Mouse (Mus musculus): ENCODE data around the gene Ttll4. TPM values are rescaled to one million over a fixed set of nuclear protein-coding genes. Genes with fewer than 3 reads are reported as not detected.

Gene Ttll4
- polyA plus RNA-seq, 1 experiment from 2014 or later: 15.8 TPM

DNA sequence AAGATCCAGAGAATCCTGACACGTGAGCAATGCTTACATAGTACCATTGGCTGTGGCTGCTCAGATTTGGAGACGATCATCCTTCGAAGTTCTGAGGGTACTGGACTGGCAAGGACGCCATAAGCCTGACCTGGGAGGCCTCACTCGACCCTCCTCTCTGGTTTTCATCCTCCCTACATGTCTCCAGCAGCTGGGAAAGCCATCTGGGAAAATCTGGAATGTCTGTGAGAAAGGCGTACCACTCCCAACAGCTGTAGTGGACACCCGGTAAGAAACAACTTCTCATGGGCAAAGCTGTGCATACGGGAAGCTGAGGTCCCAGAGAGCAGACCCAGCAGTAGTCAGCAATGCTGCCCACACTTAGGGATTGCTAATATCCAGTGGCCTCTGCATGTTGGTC, 90.6 kb downstream of the Ttll4 start:
- ATAC-seq (replicated peaks; ENCODE audit: insufficient number of reproducible peaks, low FRiP score, low TSS enrichment): no peak
- Histone ChIP-seq H3K4me1 (ENCODE audit: control insufficient read depth, insufficient read depth, low read length) (peaks cover 14% of the 10 kb centered on the region), H3K27me3 (ENCODE audit: control insufficient read depth, insufficient read depth, low read length) (peaks cover 10% of the 10 kb centered on the region), H3K4me2 (no peak overlapping the region), H3K4me3 (ENCODE audit: low read depth, low read length) (no peak overlapping the region), H3K9me3 (replicated peaks; ENCODE audit: control insufficient read depth, low read length) (no peaks in the 10 kb centered on the region), H3K27ac (ENCODE audit: low read depth, low read length) (no peak overlapping the region), H3K36me3 (ENCODE audit: control insufficient read depth, insufficient read depth, low read length) (no peaks in the 10 kb centered on the region), H3K9ac (ENCODE audit: low read depth, low read length) (no peak overlapping the region)
- 73% methylated on average over 8 of the region's 8 CpGs for WGBS (ENCODE audit: insufficient replicate concordance)

DNA sequence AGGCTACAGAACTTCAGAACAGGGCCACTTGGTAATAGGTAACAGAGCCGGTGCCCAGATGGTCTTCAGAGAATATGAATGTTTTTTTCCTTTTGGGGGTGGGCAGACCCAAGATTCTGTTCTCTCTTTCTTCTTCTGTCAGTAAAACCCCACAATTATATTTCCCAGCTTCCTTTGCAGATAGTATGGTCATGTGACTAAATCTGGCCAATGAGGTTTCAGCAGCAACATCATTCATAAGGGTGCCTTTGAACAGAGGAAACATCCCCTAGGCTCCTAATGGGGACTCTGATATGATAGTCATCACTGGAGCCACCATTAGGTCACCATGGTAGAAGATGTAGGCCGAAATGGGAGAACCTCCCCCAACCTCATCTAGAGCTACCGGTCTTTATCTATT, 91.3 kb downstream of the Ttll4 start:
- no peak overlapping the region for H3K27ac ChIP-seq (ENCODE audit: low read depth, low read length)
- ATAC-seq (replicated peaks; ENCODE audit: insufficient number of reproducible peaks, low FRiP score, low TSS enrichment): no peak
- no peaks in the 10 kb centered on the region for H3K36me3 ChIP-seq (ENCODE audit: control insufficient read depth, insufficient read depth, low read length)
- peaks cover 14% of the 10 kb centered on the region for H3K4me1 ChIP-seq (ENCODE audit: control insufficient read depth, insufficient read depth, low read length)
- H3K9me3 ChIP-seq (replicated peaks; ENCODE audit: control insufficient read depth, low read length): no peaks in the 10 kb centered on the region
- H3K27me3 ChIP-seq (ENCODE audit: control insufficient read depth, insufficient read depth, low read length): peaks cover 4% of the 10 kb centered on the region; the same call in 1 of the 2 replicates
- H3K9ac ChIP-seq (ENCODE audit: low read depth, low read length): no peak overlapping the region
- no peak overlapping the region for H3K4me2 ChIP-seq
- no peak overlapping the region for H3K4me3 ChIP-seq (ENCODE audit: low read depth, low read length)
- 92% methylated on average over 3 of the region's 3 CpGs for WGBS (ENCODE audit: insufficient replicate concordance)

Other genes with a start within 250 kb of the Ttll4 start
- 41.4 and 48.7 TPM in 2 replicates for gene Cnot9, start 155.7 kb upstream of the Ttll4 start, polyA plus RNA-seq (2014; fragmentation: Nextera tagmentation; extraction: Ambion mirVana)
- 0.17 and 0.46 TPM in 2 replicates for gene Plcd4, start 118.9 kb upstream of the Ttll4 start, polyA plus RNA-seq (2014; fragmentation: Nextera tagmentation; extraction: Ambion mirVana)
- 24.1 and 27.5 TPM in 2 replicates for gene Usp37, start 117.5 kb upstream of the Ttll4 start, polyA plus RNA-seq (2014; fragmentation: Nextera tagmentation; extraction: Ambion mirVana)
- 5.7 and 6.6 TPM in 2 replicates for gene Zfp142, start 73.5 kb upstream of the Ttll4 start, polyA plus RNA-seq (2014; fragmentation: Nextera tagmentation; extraction: Ambion mirVana)
- gene Bcs1l, start 73.5 kb upstream of the Ttll4 start, polyA plus RNA-seq (2014; fragmentation: Nextera tagmentation; extraction: Ambion mirVana): 22.0 and 26.7 TPM in 2 replicates
- 6.0 and 6.1 TPM in 2 replicates for gene Rnf25, start 60.3 kb upstream of the Ttll4 start, polyA plus RNA-seq (2014; fragmentation: Nextera tagmentation; extraction: Ambion mirVana)
- gene Stk36, start 60.3 kb upstream of the Ttll4 start, polyA plus RNA-seq (2014; fragmentation: Nextera tagmentation; extraction: Ambion mirVana): 4.3 and 4.6 TPM in 2 replicates
- gene Cyp27a1, start 51.8 kb downstream of the Ttll4 start, polyA plus RNA-seq (2014; fragmentation: Nextera tagmentation; extraction: Ambion mirVana): 14.3 and 15.2 TPM in 2 replicates
- gene Prkag3, start 87.5 kb downstream of the Ttll4 start, polyA plus RNA-seq (2014; fragmentation: Nextera tagmentation; extraction: Ambion mirVana): 5.5 and 5.7 TPM in 2 replicates
- gene Wnt6, start 110.1 kb downstream of the Ttll4 start, polyA plus RNA-seq (2014; fragmentation: Nextera tagmentation; extraction: Ambion mirVana): 0.46 and 0.68 TPM in 2 replicates
- gene Wnt10a, start 129.8 kb downstream of the Ttll4 start, polyA plus RNA-seq (2014; fragmentation: Nextera tagmentation; extraction: Ambion mirVana): not detected in 2 replicates
- 0.30 and 0.48 TPM in 2 replicates for gene Cdk5r2, start 193.2 kb downstream of the Ttll4 start, polyA plus RNA-seq (2014; fragmentation: Nextera tagmentation; extraction: Ambion mirVana)
- 1.4 and 4.1 TPM in 2 replicates for gene Fev, start 223.7 kb downstream of the Ttll4 start, polyA plus RNA-seq (2014; fragmentation: Nextera tagmentation; extraction: Ambion mirVana)
- gene Cryba2, start 231.4 kb downstream of the Ttll4 start, polyA plus RNA-seq (2014; fragmentation: Nextera tagmentation; extraction: Ambion mirVana): not detected in 2 replicates